Mouse (Mus musculus) liver, embryonic 11.5 days (tissue): ENCODE data around the gene Lsp1. TPM values are rescaled to one million over a fixed set of nuclear protein-coding genes. Genes with fewer than 3 reads are reported as not detected.

Experiments used
- polyA plus RNA-seq: library from polyadenylated mRNA; unstranded; fragments of >200 nt; fragmentation: Nextera tagmentation; extraction: Ambion mirVana; gene quantifications from 2 replicates; pipeline ENCODE4 v1.2.1, GENCODE M21; 2014

The Lsp1 gene
- polyA plus RNA-seq, 1 experiment from 2014 or later, result 19.2 TPM

Other genes starting within 250 kb of the Lsp1 start
- gene Gm7579, start 248.9 kb upstream of the Lsp1 start, polyA plus RNA-seq, result not detected in 2 replicates
- gene Krtap5-5, start 230.8 kb upstream of the Lsp1 start, polyA plus RNA-seq, result not detected in 2 replicates
- gene Gm40460, start 219.7 kb upstream of the Lsp1 start, polyA plus RNA-seq, result not detected in 2 replicates
- gene Gm2431, start 202.5 kb upstream of the Lsp1 start, polyA plus RNA-seq, result not detected in 2 replicates
- gene Gm4559, start 186.4 kb upstream of the Lsp1 start, polyA plus RNA-seq, result not detected in 2 replicates
- not detected in 2 replicates for gene Krtap5-1, start 163.7 kb upstream of the Lsp1 start, polyA plus RNA-seq
- not detected in 2 replicates for gene Krtap5-4, start 157.3 kb upstream of the Lsp1 start, polyA plus RNA-seq
- 1.8 and 2.4 TPM in 2 replicates for gene Ifitm10, start 87.1 kb upstream of the Lsp1 start, polyA plus RNA-seq
- not detected in 2 replicates for gene Gm49369, start 78.1 kb upstream of the Lsp1 start, polyA plus RNA-seq
- 316 and 340 TPM in 2 replicates for gene Ctsd, start 72.8 kb upstream of the Lsp1 start, polyA plus RNA-seq
- 0.41 and 0.42 TPM in 2 replicates for gene Syt8, start 26.0 kb upstream of the Lsp1 start, polyA plus RNA-seq
- 1.9 and 3.7 TPM in 2 replicates for gene Tnni2, start 19.0 kb upstream of the Lsp1 start, polyA plus RNA-seq
- 1.5 and 2.4 TPM in 2 replicates for gene Tnnt3, start 38.0 kb downstream of the Lsp1 start, polyA plus RNA-seq
- 20.8 and 22.2 TPM in 2 replicates for gene Mrpl23, start 71.9 kb downstream of the Lsp1 start, polyA plus RNA-seq
- gene Igf2, start 206.0 kb downstream of the Lsp1 start, polyA plus RNA-seq, result 390 and 480 TPM in 2 replicates
- not detected in 2 replicates for gene Gm49394, start 209.1 kb downstream of the Lsp1 start, polyA plus RNA-seq